Mouse (Mus musculus) brown adipose tissue, adult 24 weeks (tissue): ENCODE data around the gene Igf2bp3. TPM values are rescaled to one million over a fixed set of nuclear protein-coding genes. Genes with fewer than 3 reads are reported as not detected.

Source experiments
- H3K27ac ChIP-seq: fragments of 200-500 bp; replicated peaks from 2 replicates; pipeline ENCODE4 v1.5.1; 2012; ENCODE audit warnings: low read depth, mild to moderate bottlenecking, low read length
- H3K4me1 ChIP-seq: fragments of 200-500 bp; 2 replicates; pipeline ENCODE4 v1.6.1; 2012; ENCODE audit warnings: low read length, mixed read lengths; ENCODE audit not compliant: control insufficient read depth, insufficient read depth, insufficient read length
- H3K4me3 ChIP-seq: fragments of 200-500 bp; 2 replicates; pipeline ENCODE4 v1.5.1; 2012; ENCODE audit warnings: low read depth, mild to moderate bottlenecking, low read length, moderate library complexity; ENCODE audit not compliant: insufficient read depth
- polyA plus RNA-seq: library from polyadenylated mRNA; stranded (reverse); fragments of >200 nt; gene quantifications from 2 replicates; pipeline ENCODE4 v1.2.4, GENCODE M21; 2012; ENCODE audit not compliant: missing spikeins, insufficient read depth, insufficient read length

Gene Igf2bp3
- polyA plus RNA-seq, 1 experiment = not detected

DNA sequence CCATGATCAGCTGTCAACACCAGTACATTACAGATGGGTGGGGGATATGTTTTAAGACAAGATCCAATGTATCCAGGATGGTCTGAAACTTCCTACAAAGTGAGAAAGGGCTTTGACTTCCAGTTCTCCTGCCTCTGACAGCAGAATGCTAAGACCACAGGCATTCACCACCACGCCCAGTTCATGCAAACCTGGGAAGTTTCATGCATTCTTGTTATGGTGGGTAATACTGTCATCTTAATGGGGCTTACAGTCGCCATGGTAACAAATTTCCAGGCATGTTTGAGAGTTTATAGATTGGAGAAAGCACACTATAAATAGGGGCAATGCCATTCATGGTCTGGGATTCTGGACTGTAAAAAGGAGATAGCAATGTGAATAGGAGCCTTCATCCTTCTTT is 105.6 kb downstream of the Igf2bp3 start:
- Histone ChIP-seq H3K4me1 (no peaks in the 10 kb centered on the region; the same call in 1 of the 2 replicates), H3K27ac (no peak overlapping the region), H3K4me3 (no peak overlapping the region)

- H3K27ac ChIP-seq = no peak overlapping the region
- no peak overlapping the region for H3K4me3 ChIP-seq
- H3K4me1 ChIP-seq = no peaks in the 10 kb centered on the region; the same call in 1 of the 2 replicates
Observed at GRCm38 (mm10) chr6:49106746-49107500, 107.8 kb downstream of the Igf2bp3 start.

DNA sequence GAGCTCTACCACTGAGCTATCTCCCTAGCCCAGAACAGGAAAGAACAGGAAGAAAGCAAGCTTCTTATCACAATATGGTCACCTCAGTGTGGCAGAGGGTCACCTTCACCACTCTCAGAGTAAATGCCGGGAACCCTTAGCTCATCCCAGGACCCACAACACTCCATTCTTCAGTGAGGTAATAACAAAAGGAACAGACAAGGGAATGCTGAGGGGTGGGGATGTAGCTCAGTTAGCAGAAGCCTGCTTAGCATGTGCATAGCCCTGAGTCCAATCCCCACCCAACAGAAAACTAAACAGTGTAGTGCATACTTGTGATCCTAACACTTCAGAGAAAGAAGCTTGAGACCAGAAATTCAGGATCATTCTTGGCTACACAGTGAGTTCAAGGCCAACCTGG is 115.7 kb downstream of the Igf2bp3 start:
- Histone ChIP-seq H3K4me1 (peaks cover 3% of the 10 kb centered on the region), H3K27ac (no peak overlapping the region), H3K4me3 (no peak overlapping the region)

DNA sequence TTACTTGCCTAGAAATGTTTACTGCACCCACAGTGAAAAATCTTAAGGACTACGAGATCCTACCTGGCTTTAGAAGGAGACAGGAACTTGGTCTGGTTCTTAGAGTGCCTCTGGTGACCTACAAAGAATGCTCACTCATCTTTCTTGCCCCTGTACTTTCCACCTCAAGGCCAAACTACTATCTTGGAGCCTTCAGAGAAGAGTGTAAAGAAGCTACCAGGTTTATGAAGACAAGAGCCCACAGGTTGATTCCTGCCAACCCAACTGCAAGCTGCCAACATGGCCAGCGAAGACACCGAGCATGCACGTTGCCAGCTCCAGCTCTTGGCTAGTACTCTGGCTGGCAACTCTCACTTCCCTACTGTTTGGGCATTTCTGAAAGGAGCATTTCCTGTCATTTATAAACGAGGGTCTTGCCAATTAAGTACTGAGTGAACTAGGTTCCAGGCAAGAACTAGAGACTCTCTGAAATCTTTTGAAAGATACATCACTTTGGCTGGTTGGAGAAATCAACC is 117.1 kb downstream of the Igf2bp3 start:
- Histone ChIP-seq H3K27ac (peak overlapping the region; percentile 33), H3K4me3 (no peak overlapping the region), H3K4me1 (peaks cover 3% of the 10 kb centered on the region)

DNA sequence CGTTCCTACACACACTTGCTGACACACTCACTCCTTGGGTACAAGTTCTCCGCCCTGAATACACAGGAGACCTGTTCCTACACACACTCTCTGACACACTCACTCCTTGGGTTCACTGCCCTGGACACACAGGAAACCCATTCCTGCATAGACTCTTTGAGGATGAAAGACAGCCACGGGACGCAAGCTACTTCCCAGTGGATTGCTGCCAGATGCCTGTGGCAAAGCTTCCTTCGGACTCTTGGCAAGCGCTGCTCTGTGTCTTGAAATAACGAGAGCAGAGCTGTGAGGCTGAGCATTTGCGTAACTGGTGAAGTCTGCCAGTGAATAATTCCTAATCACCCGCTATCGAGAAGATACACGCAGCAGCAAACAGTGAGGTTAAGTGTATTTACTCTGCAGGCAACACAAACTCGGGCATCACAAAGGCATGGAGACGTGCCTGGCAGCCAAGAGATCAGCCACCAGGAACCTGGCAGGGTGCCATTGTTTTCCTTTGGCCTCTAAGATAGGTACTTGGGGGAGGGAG is 117.8 kb downstream of the Igf2bp3 start:
- Histone ChIP-seq H3K4me3 (no peak overlapping the region), H3K27ac (peak overlapping the region; percentile 49)

GRCm38 (mm10) chr6:49096421-49096820 is 118.3 kb downstream of the Igf2bp3 start:
- Histone ChIP-seq H3K4me3 (no peak overlapping the region), H3K27ac (peak overlapping the region; percentile 49)

More for the DNA sequence above, 117.8 kb downstream of the Igf2bp3 start:
- peaks cover 3% of the 10 kb centered on the region for H3K4me1 ChIP-seq

GRCm38 (mm10) chr6:49094968-49095367 is 119.8 kb downstream of the Igf2bp3 start:
- no peak overlapping the region for H3K4me3 ChIP-seq

More at GRCm38 (mm10) chr6:49096421-49096820, 118.3 kb downstream of the Igf2bp3 start:
- peaks cover 3% of the 10 kb centered on the region for H3K4me1 ChIP-seq

GRCm38 (mm10) chr6:49083008-49083407 is 131.7 kb downstream of the Igf2bp3 start:
- Histone ChIP-seq H3K4me1 (no peaks in the 10 kb centered on the region), H3K4me3 (no peak overlapping the region), H3K27ac (no peak overlapping the region)

More at GRCm38 (mm10) chr6:49094968-49095367, 119.8 kb downstream of the Igf2bp3 start:
- H3K4me1 ChIP-seq = peaks cover 3% of the 10 kb centered on the region
- no peak overlapping the region for H3K27ac ChIP-seq

DNA sequence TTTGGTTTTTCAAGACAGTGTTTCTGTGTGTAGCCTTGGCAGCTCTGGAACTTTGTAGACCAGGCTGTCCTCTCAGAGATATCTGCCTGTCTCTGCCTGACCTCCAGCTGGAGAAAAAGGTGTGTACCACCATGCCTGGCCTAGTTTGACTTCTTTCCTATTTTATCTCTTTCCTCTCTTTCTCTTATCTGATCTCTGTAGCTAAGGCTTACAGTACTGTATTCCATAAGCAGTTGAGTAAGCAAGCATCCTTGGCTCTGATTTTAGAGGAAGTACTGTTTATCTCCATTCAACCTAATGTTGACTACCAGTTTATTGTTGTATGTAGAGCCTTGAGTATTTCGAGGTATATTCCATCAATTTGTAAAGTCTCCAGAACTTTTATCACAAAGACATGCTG is 135.4 kb downstream of the Igf2bp3 start:
- no peak overlapping the region for H3K27ac ChIP-seq
- H3K4me1 ChIP-seq = no peaks in the 10 kb centered on the region
- H3K4me3 ChIP-seq = no peak overlapping the region

- H3K4me3 ChIP-seq = no peak overlapping the region
- H3K4me1 ChIP-seq = no peaks in the 10 kb centered on the region
- H3K27ac ChIP-seq = no peak overlapping the region
Observed at GRCm38 (mm10) chr6:49077894-49078293, 136.9 kb downstream of the Igf2bp3 start.

GRCm38 (mm10) chr6:49074117-49074490 is 140.7 kb downstream of the Igf2bp3 start:
- Histone ChIP-seq H3K4me3 (peak overlapping the region; percentile 99), H3K4me1 (no peaks in the 10 kb centered on the region), H3K27ac (peak overlapping the region; percentile 74)

GRCm38 (mm10) chr6:49073304-49074116 is 141.2 kb downstream of the Igf2bp3 start, which contains the start of gene Malsu1:
TSS of gene Malsu1 (plus strand) at chr6:49073795.
- H3K27ac ChIP-seq = peak within 1 kb of the TSS; percentile 75

GRCm38 (mm10) chr6:49068361-49068760 is 146.4 kb downstream of the Igf2bp3 start:
- H3K4me1 ChIP-seq = no peaks in the 10 kb centered on the region
- H3K27ac ChIP-seq = no peak overlapping the region
- no peak overlapping the region for H3K4me3 ChIP-seq

More at GRCm38 (mm10) chr6:49073304-49074116, 141.2 kb downstream of the Igf2bp3 start, which contains the start of gene Malsu1:
- Histone ChIP-seq H3K4me3 (peak within 1 kb of the TSS; percentile 99), H3K4me1 (no peaks in the 10 kb centered on the region)

DNA sequence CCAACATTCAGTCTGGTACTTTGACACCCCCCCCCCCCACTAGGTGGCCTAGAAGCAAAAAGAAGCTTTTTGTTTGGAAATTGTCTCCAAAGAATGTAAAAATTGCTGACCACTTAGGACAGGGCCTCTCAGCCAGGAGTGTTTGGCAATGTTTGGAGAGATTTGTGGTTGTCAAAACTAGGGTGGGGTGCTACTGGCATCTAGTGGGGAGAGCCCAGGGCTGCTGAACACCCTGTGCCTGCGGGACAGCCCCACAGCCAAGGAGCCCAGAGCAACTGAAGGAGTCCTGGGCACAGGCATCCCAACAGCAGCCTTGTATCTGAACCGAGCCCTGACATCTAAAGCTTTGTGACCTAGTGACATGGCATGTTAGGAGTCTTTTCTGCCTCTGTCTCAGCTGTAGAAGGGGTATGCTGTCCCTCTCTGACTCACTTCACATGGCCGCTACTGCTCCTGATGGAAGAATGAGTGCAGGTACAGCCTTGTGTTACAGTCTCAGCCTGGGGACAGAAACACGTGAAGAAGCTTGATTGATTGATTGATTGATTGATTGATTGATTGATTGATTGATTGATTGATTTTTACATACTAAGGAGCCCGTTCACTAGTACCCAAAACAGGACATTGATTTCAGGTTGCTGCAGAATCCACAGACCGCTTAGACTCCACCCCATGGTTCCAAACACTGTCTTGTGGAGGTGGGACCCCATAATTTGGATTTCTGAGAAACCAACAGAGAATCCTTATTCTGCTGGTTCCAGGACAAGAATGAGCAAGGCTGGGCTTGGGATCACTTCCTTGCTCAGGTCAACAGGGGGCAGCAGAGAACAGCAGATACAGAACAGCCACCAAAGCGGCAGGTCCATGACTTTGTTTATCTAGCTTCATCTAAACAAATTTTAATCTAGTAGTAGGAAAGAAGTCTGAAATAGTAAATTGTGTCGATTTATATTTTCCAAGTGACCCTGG is 157.4 kb downstream of the Igf2bp3 start:
- Histone ChIP-seq H3K4me1 (no peaks in the 10 kb centered on the region), H3K27ac (no peak overlapping the region), H3K4me3 (no peak overlapping the region)
